Mouse (Mus musculus): ENCODE data around the gene Fbxo33.
"Not testable (repeated sequence)": the region's sequence is repeated elsewhere in the genome, so short reads cannot be mapped to it uniquely, and the experiment has no call there.

Fbxo33 gene

DNA sequence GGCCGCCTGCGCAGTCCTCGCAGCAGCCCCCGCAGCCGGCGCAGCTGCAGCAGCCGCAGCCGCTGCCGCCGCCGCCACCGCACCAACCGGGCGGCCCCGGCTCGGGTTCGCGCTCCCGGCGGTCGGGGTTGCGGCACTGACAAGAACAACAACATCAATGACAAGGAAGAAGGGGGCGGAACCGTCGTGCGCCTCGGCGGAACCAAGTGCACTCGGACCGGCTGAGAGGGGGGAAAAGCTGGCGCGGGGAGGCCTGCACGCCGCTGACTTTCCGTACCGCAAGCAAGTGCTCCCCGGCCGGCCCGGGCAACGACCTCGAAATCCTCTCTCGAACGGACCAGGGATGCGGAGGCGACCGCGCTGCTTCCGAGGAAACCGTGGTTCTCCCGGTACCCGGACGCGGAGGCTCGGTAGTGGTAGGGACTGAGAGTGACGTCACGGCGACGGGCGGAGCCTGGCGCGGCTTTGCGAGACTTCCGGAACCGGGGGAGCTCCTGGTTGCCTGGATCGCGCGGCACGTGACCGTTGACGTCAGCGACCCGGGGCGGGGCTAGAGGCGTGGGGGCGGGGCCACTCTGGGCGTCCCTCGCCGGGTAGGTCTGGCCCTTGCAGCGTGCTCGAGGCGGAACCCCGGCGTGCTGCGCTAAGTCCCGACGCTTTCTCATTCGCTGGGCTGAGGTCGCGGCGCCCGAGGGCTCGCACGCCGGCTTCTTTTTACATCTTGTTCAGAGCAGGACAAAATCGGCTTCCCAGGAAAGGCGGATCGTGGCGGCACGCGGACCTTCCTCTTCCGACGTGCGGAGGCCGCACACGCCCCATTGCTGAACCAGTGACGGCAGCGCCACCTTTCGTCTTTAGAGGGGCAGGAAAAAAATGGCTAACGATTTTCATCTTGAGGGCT lies at the start of gene Fbxo33:
TSS of gene Fbxo33 (minus strand) at position 401 of the 901 bp plus-strand sequence.
- DNase-seq (ENCODE audit: low read depth, low spot score): peak; percentile 98

DNA sequence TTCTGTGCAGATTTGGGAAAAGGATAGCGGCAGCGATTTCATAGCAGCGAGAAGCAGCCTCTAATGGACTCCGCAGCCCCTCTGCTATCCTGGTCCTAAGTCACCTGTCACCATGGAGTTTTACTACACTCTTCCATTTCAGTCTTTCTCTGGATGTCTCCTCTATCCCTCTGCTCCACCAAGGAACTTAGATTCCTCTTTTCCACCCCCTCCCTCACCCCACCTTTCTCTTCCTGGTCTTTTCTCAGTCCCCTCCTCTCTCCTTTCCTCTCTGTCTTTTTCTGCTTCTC lies 46.4 kb upstream of the Fbxo33 start:
- no peak for DNase-seq (ENCODE audit: low read depth, low spot score)

DNA sequence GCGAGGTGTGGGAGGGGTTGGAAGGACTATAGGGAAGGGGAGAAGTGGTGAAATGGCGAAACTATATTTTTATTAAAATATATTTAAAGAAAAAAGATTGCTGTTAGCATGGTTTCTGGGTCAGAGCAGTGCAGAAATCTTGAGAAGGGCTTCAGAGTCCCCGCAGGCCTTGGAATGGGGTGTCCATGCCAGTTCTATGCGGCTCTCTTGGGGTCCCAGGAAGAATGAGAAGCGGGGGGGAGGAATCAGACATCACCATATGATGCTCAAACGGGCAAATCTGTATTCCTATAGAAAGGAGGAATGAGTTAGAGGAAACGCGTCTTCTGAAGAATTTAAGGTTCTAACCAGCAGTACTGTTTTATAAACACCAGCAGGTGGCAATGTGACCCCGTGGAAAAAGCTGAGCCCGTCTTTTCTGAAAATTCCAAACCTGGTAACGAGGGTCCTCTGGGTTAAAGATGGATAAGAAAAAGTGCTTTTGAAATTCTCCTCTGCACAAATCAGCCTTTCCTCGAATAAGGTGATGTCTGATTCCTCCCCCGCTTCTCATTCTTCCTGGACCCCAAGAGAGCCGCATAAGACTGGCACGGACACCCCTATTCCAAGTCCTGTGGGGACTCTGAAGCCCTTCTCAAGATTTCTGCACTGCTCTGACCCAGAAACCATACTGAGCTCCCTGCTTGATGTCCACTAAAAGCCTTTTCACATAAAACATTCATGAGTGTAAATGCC lies 45.8 kb upstream of the Fbxo33 start:
- DNase-seq (ENCODE audit: low read depth, low spot score): no peak

DNA sequence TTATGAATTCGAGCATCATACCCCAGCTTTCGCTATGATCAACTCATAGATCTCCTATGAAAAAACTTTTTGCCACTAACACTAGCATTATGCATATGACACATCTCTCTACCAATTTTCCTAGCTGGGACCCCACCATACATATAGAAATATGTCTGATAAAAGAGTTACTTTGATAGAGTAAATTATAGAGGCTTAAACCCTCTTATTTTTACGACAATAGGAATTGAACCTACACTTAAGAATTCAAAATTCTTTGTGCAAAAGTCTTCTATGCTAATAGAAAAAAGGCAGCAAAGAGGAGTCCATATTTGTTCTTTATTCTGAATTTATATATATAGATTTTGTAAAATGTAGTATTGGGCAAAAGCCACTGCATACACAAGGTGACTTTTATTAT lies 43.3 kb upstream of the Fbxo33 start:
- DNase-seq (ENCODE audit: low read depth, low spot score): no peak

DNA sequence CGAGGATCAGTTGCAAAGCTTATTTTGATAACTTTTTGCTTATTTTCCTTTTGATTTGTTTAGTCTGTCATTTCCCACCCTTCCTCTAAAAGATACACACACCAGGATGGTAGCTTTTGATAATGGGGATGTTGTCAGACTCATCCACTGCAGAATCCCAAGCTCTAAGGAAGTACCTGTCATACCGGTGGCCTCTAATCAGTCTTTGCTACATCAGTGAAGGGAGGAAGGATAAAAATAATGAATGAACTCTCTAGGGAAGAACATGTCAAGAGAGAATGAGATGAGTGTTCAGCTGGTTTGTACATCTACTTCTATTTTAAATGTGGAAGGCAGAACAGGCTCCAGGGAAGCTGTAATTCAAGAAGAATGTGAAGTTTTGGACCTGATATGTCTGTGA lies 41.3 kb upstream of the Fbxo33 start:
- DNase-seq (ENCODE audit: low read depth, low spot score): no peak

DNA sequence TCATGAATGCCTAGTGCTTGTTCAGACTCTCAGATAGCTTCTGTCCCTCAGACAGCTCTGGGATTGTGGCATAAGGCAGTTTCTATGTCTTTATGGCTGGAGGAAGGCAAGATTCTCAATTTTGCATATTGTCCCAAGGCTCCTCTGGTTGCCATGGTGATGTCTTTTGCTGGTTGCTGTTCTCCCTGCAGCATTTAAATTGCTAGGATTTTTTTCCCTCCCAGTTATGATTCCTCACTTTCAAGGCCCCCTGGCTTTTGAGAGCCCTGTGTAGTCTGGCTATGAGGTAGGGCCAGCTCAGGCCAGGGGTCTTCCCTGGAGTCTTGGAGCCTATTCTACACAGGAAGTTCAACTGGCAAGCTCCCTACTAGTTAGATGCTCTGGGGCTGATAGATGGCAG lies 40.8 kb upstream of the Fbxo33 start:
- no peak for DNase-seq (ENCODE audit: low read depth, low spot score)

DNA sequence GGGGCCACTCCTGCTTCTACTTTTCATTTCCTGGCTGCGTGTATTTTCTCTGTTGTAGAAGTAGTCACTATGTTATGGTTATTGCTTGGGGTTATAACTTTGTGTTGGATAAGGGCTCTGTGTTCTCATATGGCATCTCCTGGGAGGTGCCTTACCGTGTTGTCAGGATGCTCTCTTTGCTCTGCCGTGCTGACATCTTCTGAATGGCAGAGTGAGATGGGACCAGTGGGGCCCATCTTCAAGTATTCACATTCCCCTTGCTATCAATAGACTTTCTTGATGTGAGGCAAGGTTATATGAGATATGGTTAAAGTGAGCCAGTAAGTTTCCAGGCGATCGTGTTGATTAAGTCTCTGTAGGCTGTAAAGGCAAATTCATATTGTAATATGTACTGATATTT lies 39.5 kb upstream of the Fbxo33 start:
- DNase-seq (ENCODE audit: low read depth, low spot score): no peak

DNA sequence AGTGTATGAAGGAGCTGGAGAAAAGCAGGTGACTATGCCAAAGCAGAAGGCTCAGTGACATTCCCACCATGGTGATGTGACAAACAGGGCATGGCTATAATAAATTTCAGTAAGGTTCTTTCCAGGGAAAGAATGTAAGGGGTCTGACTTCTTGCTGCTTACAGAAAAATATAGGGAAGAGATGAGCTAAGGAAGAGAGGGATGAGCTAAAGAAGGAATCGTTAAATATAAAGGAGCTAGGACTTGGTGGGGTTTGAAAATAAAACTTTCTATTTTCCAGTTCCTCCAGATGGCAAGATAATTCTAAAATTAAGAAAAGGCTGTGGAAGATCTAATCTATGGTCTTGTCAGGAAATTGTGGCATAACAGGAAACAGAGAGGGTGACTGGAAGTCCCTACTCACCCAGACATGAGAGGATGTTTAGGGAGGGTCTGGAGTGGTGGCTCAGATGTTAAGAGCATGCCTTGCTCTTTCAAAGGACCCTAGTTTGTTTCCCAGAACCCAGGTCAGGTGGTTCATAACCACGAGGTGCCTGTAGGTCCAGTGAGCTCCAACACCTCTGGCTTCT lies 30.8 kb upstream of the Fbxo33 start:
- DNase-seq (ENCODE audit: low read depth, low spot score): no peak

DNA sequence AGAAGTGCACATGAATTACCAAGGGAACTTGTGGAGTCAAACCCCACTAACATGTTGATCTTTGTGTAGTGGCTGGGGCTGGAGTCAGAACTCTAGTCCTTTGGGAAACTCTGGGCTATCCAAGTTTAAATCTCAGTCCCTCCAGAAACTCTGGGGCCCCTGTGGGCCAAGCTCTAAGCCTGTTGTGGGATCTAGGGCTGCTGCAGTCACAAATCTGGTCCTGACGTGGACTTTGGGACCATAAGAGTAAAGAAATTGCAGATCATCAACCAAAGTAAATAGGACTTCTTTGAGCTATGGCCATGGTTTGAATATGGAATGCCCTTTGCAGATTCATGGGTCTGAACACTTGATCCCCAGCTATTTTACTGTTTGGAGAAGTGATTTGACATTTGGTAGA lies 29.4 kb upstream of the Fbxo33 start:
- no peak for DNase-seq (ENCODE audit: low read depth, low spot score)

DNA sequence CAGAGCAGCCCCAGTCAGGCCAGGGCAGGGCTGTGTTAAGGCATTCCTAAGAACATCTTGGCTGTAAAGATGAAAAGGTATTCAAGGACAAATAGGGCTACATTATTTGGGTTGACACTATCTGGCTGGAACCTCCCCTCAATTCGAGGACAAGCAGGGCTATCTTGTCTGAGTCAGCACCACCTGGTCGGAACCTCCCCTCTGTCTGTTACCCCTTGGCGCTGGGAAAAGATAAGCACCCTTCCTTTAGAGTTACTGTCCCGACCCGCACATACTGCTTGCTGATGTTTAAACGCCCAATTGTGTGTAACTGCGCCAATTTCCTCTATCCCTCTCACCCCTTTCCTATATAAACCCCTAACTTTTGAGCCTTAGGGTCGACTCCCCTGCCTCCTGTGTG lies 21.5 kb upstream of the Fbxo33 start:
- not testable (repeated sequence) for DNase-seq (ENCODE audit: low read depth, low spot score)

DNA sequence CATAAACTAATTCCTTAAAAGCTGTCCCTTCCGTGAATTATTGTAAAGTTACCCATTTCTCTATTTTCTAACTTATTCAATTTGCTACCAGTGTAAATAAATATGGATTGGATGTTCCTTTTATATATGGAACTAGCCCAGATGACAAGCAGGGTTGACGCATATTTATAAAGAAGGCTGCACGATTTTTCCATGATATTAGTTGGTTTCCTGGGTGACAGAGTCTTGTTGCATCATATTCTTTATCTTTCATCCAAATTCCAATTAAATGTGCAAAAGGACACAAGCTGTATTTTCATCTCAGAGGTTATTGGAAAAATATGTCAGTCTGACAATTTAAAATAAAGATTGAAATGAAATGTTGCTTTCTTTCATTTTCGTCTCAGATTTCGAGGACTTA lies 18.9 kb upstream of the Fbxo33 start:
- no peak for DNase-seq (ENCODE audit: low read depth, low spot score)

DNA sequence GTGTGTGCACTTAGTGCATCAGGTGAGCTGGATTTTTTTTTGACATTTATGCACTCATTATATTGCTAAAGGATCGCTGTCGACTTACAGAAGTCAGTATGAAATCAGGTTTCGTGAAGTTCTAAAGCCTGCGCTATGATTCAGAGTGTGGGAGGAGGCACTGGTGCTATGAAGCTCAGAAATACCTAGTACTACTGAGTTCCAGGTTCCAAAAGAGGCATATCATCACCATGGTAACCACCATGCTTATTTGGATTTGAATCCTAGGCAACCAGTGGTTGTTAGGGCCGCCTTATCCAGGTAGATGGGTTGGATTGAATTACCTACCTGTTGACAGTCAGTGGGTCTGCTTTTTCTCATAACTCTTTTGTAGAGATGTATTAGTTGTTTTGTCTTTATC lies 8.9 kb upstream of the Fbxo33 start:
- no peak for DNase-seq (ENCODE audit: low read depth, low spot score)

DNA sequence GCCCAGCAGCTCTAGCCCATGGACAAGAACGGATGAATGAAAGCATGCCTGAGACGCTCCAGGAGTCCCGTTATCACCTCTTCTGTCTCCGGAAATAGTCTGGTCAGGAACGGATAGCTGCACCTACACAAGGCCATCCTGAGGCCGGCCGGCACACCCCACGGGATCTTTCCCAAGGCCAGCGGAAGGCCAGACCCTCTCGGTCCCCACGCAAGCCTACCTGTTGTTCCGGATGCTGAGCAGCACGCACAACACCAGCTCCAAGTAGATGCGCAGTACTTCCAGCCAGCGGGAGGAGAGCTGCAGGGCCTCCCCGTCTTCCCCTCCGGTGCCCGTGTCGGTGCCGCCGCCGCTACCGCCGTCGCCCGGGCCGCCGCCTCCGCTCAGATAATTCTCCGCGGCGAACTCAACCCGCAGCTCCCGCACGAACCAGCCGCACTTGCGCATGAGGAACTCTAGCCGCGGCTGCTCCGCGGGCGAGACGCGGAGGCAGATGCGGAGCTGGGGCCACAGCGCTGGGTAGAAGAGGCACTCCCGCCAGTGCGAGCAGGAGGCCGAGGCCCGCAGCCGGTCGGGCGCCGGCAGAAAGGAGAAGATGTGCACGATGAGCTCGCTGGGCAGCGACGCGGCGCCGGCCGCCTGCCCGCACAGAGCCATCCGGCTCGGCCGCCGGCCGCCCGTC lies 744 bp downstream of the Fbxo33 start:
- peak; percentile 37 for DNase-seq (ENCODE audit: low read depth, low spot score)

DNA sequence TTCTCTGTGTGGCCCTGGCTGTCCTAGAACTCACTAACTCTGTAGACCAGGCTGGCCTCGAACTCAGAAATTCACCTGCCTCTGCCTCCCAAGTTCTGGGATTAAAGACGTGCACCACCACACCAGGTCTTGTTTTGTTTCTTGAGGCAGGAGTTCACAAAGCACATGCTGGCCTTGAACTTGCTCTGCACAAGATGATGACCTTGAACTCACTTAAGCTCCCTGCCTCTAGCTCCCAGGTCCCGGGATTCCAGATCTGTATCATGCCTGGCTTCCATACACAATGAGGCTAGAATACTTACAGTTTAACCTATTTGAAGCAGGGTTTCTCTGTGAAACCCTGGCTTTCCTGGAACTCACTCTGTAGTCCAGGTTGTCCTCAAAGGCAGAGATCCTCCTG lies 2.2 kb downstream of the Fbxo33 start:
- no peak for DNase-seq (ENCODE audit: low read depth, low spot score)

DNA sequence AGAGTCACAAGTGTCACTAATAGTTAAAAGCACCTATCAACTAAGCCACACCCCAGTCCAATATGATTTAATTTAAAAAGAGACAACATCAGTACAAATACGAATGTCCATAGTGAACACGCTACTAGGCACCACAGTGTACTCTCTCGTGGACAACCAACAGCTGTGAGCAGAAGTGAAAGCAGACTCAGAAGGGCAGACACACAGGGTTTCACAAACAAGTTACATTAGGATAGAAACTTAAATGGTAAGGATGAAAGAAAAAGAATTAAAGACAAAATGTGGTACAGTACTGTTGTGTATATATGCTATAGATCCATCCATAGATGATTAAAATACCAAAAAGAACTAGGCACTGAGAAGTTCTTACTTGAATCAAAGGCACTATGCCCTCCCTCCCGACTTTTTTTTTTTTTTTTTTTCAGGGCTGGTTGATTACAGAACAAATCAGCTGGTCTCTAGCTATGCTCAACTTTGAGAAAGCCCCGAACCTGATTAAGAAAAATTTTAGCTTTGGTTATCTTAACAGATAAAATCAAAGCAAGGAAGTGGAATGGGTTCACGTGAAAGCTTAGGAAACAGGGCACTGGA lies 2.8 kb downstream of the Fbxo33 start:
- DNase-seq (ENCODE audit: low read depth, low spot score): no peak

DNA sequence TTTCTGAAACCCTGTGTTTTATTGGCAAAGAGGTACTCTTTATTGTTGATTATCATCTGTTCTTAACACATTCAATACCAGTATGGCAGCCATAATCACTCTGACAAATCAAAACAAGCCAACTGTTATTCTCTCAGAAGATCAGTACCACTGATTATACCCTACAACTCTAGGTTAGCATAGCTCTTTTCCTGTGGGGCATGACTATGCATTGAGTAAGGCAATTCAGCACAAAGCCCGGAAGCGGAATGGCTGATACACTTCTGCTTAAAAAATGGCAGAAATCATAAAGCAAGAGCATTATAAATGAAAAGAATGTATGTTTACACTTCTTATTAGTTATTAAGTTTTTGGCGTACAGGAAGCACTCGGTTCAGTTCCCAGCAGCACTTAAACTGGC lies 3.3 kb downstream of the Fbxo33 start:
- no peak for DNase-seq (ENCODE audit: low read depth, low spot score)

DNA sequence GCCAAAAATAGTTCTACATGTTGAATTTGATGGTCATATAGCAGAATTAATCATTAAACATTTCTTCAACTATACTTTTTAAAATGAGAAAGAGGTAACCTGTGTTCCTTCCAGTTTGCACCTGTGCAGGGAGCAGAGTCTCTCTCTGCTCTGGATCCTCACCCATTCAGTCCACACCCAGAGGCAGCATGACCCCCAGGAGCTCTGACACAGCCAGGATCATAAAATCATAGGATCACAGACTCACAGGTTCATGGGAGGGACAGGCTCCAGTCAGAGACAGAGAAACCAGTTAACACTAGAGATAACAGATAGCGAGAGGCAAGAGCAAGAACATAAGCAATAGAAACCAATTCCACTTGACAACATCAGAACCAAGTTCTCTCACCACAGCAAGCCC lies 11.7 kb downstream of the Fbxo33 start:
- DNase-seq (ENCODE audit: low read depth, low spot score): no peak

DNA sequence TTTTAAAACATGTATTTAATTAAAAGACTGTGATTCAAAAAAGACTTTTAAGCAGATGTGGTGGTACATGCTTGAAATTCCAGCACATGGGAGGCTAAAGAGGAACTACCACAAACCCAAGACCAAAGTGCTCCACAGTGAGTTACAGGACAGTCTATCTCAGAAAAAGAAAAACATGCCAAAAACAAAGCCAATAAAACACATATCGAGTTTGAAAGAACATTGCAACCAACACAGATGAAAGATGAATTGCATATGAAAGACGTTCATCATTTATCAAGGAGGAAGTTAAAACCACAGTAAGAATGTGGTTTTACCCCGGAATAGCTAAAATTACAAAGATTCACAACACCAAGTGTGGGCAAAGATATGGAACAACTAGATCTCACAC lies 12.5 kb downstream of the Fbxo33 start:
- DNase-seq (ENCODE audit: low read depth, low spot score): no peak

DNA sequence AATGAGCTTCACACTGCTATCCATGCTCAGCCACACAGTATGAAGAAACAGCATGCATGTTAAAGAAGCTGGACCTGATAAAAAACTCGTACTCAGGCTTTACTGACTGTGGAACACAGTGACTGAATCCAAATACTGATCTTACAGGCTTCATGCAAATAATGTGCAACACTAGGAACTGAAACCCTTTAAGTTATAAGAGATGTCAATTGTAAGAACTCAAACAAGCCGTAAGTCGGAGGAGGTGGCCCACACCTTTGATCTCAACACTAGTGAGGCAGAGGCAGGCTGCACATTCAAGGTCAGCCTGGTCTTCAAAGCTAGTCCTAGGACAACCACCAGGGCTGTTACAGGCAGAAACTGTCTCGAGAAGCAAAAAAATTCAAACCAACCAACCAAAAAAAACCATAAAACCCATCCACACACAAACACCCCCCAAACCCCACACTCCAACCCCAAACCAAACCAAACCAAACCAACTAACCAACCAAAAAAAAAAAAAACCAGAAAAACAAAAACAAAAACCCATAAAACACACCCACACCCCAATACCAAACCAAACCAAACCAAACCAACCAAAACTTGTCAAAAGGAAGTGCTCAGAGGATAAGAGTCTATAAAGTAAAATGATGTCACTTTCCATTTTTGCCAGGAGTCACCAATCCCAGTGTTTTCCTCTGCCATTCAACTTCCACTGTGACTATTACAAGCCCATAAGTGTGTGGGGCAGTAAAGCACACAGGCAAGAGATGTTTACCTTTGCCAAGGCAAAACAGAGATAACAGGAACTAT lies 13.1 kb downstream of the Fbxo33 start:
- no peak for DNase-seq (ENCODE audit: low read depth, low spot score)

DNA sequence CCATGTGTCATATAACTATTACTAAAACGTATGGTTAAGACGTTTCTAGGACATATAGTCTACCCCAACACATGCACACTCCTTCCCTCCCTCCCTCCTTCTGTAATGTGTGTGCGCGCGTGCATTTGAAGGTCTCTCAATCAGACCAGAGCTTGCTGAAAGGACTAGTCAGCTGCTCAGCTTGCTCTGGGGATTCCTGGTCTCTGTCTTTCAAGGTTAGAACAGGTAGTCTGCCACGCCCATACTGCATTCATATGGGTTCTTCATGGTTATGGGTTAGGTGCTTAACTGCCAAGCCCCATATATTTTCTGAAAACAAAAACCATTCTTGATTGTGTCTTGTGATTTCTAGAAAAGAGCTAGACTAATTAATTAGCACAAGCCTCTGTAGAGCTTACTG lies 14.0 kb downstream of the Fbxo33 start:
- DNase-seq (ENCODE audit: low read depth, low spot score): no peak

DNA sequence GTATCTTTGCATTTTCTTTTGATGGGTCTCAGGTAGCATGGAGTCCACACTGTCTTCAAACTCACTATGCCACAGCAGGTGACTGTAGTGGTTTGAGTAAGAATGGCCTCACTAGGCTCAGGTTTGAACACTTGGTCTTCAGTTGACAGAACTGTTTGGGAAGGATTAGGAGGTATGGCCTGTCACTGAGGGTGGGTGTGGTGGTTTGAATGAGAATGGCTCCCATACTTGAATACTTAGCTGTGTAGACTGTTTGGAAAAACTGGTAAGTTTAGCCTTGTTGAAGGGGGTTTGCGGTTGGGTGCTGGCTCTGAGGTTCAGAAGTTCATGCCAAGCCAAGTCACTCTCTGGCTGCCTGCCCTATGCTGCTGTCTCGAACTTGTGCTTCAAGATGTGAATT lies 20.2 kb downstream of the Fbxo33 start:
- DNase-seq (ENCODE audit: low read depth, low spot score): no peak
